Mouse (Mus musculus): ENCODE measurements around the gene Sik1. TPM values are rescaled to one million over a fixed set of nuclear protein-coding genes. Genes with fewer than 3 reads are reported as not detected.
A peak's percentile ranks its signal among the peaks of the same experiment; 100 is the strongest.

The Sik1 gene
- polyA plus RNA-seq, 1 experiment from 2014 or later, result 33.6 TPM

GRCm38 (mm10) chr17:31863151-31863815 lies 7.7 kb upstream of the Sik1 start:
- ATAC-seq (ENCODE audit: insufficient number of reproducible peaks, low FRiP score, low TSS enrichment, low read depth), result no peak
- Histone ChIP-seq H3K4me3 (replicated peaks) (no peak overlapping the region), H3K36me3 (no peaks in the 10 kb centered on the region), H3K27ac (replicated peaks) (no peak overlapping the region), H3K4me1 (peaks cover 10% of the 10 kb centered on the region; the same call in 1 of the 2 replicates), H3K4me2 (replicated peaks) (no peak overlapping the region), H3K9me3 (replicated peaks) (no peaks in the 10 kb centered on the region), H3K9ac (no peak overlapping the region), H3K27me3 (no peaks in the 10 kb centered on the region)
- 74% methylated on average over 10 of the region's 10 CpGs for WGBS

GRCm38 (mm10) chr17:31862136-31862535 lies 6.5 kb upstream of the Sik1 start:
- H3K9me3 ChIP-seq (replicated peaks), result no peaks in the 10 kb centered on the region
- H3K27me3 ChIP-seq, result no peaks in the 10 kb centered on the region
- peaks cover 14% of the 10 kb centered on the region for H3K4me1 ChIP-seq
- no peak overlapping the region for H3K4me3 ChIP-seq (replicated peaks)
- no peak overlapping the region for H3K4me2 ChIP-seq (replicated peaks)
- no peak overlapping the region for H3K9ac ChIP-seq
- H3K27ac ChIP-seq (replicated peaks), result no peak overlapping the region
- no peak for ATAC-seq (ENCODE audit: insufficient number of reproducible peaks, low FRiP score, low TSS enrichment, low read depth)
- WGBS, result 70% methylated on average over 6 of the region's 6 CpGs
- H3K36me3 ChIP-seq, result no peaks in the 10 kb centered on the region

GRCm38 (mm10) chr17:31861661-31862060 lies 6.1 kb upstream of the Sik1 start:
- Histone ChIP-seq H3K4me2 (replicated peaks) (no peak overlapping the region), H3K9me3 (replicated peaks) (no peaks in the 10 kb centered on the region), H3K27ac (replicated peaks) (no peak overlapping the region), H3K9ac (no peak overlapping the region), H3K27me3 (no peaks in the 10 kb centered on the region), H3K4me3 (replicated peaks) (no peak overlapping the region), H3K36me3 (no peaks in the 10 kb centered on the region), H3K4me1 (peaks cover 18% of the 10 kb centered on the region)
- ATAC-seq (ENCODE audit: insufficient number of reproducible peaks, low FRiP score, low TSS enrichment, low read depth), result no peak
- WGBS, result 83% methylated on average over 5 of the region's 5 CpGs

GRCm38 (mm10) chr17:31860856-31861255 lies 5.3 kb upstream of the Sik1 start:
- H3K27me3 ChIP-seq, result no peaks in the 10 kb centered on the region
- H3K27ac ChIP-seq (replicated peaks), result no peak overlapping the region
- ATAC-seq (ENCODE audit: insufficient number of reproducible peaks, low FRiP score, low TSS enrichment, low read depth), result no peak
- peaks cover 24% of the 10 kb centered on the region for H3K4me1 ChIP-seq
- H3K36me3 ChIP-seq, result no peaks in the 10 kb centered on the region
- no peaks in the 10 kb centered on the region for H3K9me3 ChIP-seq (replicated peaks)
- no peak overlapping the region for H3K4me2 ChIP-seq (replicated peaks)
- 86% methylated on average over 8 of the region's 8 CpGs for WGBS
- no peak overlapping the region for H3K4me3 ChIP-seq (replicated peaks)
- no peak overlapping the region for H3K9ac ChIP-seq

GRCm38 (mm10) chr17:31859367-31859766 lies 3.8 kb upstream of the Sik1 start:
- Histone ChIP-seq H3K27ac (replicated peaks) (no peak overlapping the region), H3K4me1 (peaks cover 18% of the 10 kb centered on the region), H3K9ac (no peak overlapping the region), H3K36me3 (no peaks in the 10 kb centered on the region), H3K9me3 (replicated peaks) (no peaks in the 10 kb centered on the region), H3K4me2 (replicated peaks) (no peak overlapping the region), H3K4me3 (replicated peaks) (no peak overlapping the region), H3K27me3 (no peaks in the 10 kb centered on the region)
- ATAC-seq (ENCODE audit: insufficient number of reproducible peaks, low FRiP score, low TSS enrichment, low read depth), result no peak
- 50% methylated on average over 2 of the region's 2 CpGs for whole genome bisulfite sequencing

GRCm38 (mm10) chr17:31858786-31859185 lies 3.2 kb upstream of the Sik1 start:
- H3K4me2 ChIP-seq (replicated peaks), result no peak overlapping the region
- no peaks in the 10 kb centered on the region for H3K9me3 ChIP-seq (replicated peaks)
- H3K4me3 ChIP-seq (replicated peaks), result no peak overlapping the region
- H3K9ac ChIP-seq, result no peak overlapping the region
- H3K27ac ChIP-seq (replicated peaks), result no peak overlapping the region
- H3K27me3 ChIP-seq, result no peaks in the 10 kb centered on the region
- WGBS, result 78% methylated on average over 2 of the region's 2 CpGs
- no peaks in the 10 kb centered on the region for H3K36me3 ChIP-seq
- peaks cover 21% of the 10 kb centered on the region for H3K4me1 ChIP-seq
- no peak for ATAC-seq (ENCODE audit: insufficient number of reproducible peaks, low FRiP score, low TSS enrichment, low read depth)

GRCm38 (mm10) chr17:31857903-31858426 lies 2.4 kb upstream of the Sik1 start:
- 76% methylated on average over 3 of the region's 3 CpGs for WGBS
- Histone ChIP-seq H3K4me3 (replicated peaks) (no peak overlapping the region), H3K9me3 (replicated peaks) (no peaks in the 10 kb centered on the region), H3K4me2 (replicated peaks) (no peak overlapping the region), H3K27ac (replicated peaks) (no peak overlapping the region), H3K4me1 (peaks cover 29% of the 10 kb centered on the region), H3K27me3 (no peaks in the 10 kb centered on the region), H3K9ac (no peak overlapping the region), H3K36me3 (no peaks in the 10 kb centered on the region)
- no peak for ATAC-seq (ENCODE audit: insufficient number of reproducible peaks, low FRiP score, low TSS enrichment, low read depth)

- 90% methylated on average over 4 of the region's 4 CpGs for WGBS
- peak overlapping the region; percentile 72; the same call in 1 of the 2 replicates for H3K4me2 ChIP-seq (replicated peaks)
- ATAC-seq (ENCODE audit: insufficient number of reproducible peaks, low FRiP score, low TSS enrichment, low read depth), result no peak
- no peak overlapping the region for H3K4me3 ChIP-seq (replicated peaks)
- H3K9me3 ChIP-seq (replicated peaks), result no peaks in the 10 kb centered on the region
- H3K9ac ChIP-seq, result no peak overlapping the region
- peak overlapping the region; percentile 93; the same call in 1 of the 2 replicates for H3K27ac ChIP-seq (replicated peaks)
- H3K36me3 ChIP-seq, result no peaks in the 10 kb centered on the region
- no peaks in the 10 kb centered on the region for H3K27me3 ChIP-seq
- peaks cover 34% of the 10 kb centered on the region for H3K4me1 ChIP-seq
Measured at GRCm38 (mm10) chr17:31857251-31857650, 1.6 kb upstream of the Sik1 start.

- Histone ChIP-seq H3K9me3 (replicated peaks) (no peaks in the 10 kb centered on the region), H3K4me2 (replicated peaks) (peak overlapping the region; percentile 72), H3K27me3 (no peaks in the 10 kb centered on the region), H3K4me3 (replicated peaks) (peak overlapping the region; percentile 96), H3K36me3 (peaks cover under 1% of the 10 kb centered on the region; the same call in 1 of the 2 replicates), H3K27ac (replicated peaks) (peak overlapping the region; percentile 93), H3K9ac (peak overlapping the region; percentile 18; the same call in 1 of the 2 replicates), H3K4me1 (peaks cover 37% of the 10 kb centered on the region)
- peak; percentile 39 for ATAC-seq (ENCODE audit: insufficient number of reproducible peaks, low FRiP score, low TSS enrichment, low read depth)
- WGBS, result 29% methylated on average over 17 of the region's 17 CpGs
Measured at GRCm38 (mm10) chr17:31856519-31857160, 1.0 kb upstream of the Sik1 start.

GRCm38 (mm10) chr17:31854770-31855596 lies 621 bp downstream of the Sik1 start:
- H3K4me2 ChIP-seq (replicated peaks), result peak overlapping the region; percentile 79
- peaks cover 46% of the 10 kb centered on the region for H3K4me1 ChIP-seq
- WGBS, result under 1% methylated on average over 73 of the region's 73 CpGs
- H3K36me3 ChIP-seq, result peaks cover 16% of the 10 kb centered on the region
- H3K4me3 ChIP-seq (replicated peaks), result peak overlapping the region; percentile 96
- H3K9ac ChIP-seq, result peak overlapping the region; percentile 93
- H3K9me3 ChIP-seq (replicated peaks), result no peaks in the 10 kb centered on the region
- peak overlapping the region; percentile 84 for H3K27ac ChIP-seq (replicated peaks)
- H3K27me3 ChIP-seq, result no peaks in the 10 kb centered on the region
- peak; percentile 32 for ATAC-seq (ENCODE audit: insufficient number of reproducible peaks, low FRiP score, low TSS enrichment, low read depth)
